Mouse (Mus musculus): ENCODE data around the gene Lrrc10.

GRCm38 (mm10) chr10:117004695-117005094, 40.4 kb upstream of the Lrrc10 start:
- TF ChIP-seq USF1 (IDR thresholded peaks at IDR 0.05; ENCODE audit: low read depth, low read length), result no peak
- TF ChIP-seq POLR2AphosphoS5 (IDR thresholded peaks at IDR 0.05; ENCODE audit: borderline replicate concordance, low read depth, low read length), result no peak
- no peak for TF ChIP-seq E2F4 (IDR thresholded peaks at IDR 0.05; ENCODE audit: borderline replicate concordance, low read depth, low read length)

Measured in MEL (cell line).